Mouse (Mus musculus): ENCODE measurements around the gene Herc1.
"Not testable (repeated sequence)": the region's sequence is repeated elsewhere in the genome, so short reads cannot be mapped to it uniquely, and the experiment has no call there.

The Herc1 gene

DNA sequence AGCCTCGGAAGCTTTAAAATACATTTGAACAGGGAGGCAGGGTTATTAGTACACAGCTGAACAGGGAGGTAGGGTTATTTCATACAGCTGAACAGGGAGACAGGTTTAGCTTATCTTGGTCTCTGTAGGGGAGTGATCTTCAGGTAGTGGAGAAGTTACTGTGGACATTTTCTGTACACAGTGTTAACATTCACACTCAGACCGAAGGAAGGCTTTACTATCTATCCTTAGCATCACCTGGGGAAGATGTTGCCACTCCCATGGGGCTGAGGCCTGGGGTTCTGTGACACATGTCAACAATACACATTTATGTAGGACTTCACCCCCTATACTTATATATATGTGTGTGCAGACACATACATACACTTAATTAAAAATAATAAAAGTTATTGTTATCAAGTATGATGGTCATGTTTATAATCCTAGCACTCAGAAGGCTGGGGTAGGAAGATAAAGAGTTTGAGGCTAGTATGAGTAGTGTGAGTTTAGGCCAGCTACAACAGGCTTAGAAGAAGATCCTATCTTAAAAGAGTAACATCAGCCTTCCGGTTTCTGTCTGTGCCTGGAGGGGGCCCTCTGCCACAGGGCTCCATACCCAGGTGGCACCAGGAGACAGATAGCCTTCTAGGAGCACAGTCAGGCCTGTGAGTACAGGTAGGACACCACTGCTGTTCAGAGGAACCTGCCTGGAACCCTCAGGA is 9.7 kb upstream of the Herc1 start:
- in situ Hi-C loops (cut with MboI; ENCODE audit: low pct_unique_long_range_greater_than_20kb in 1 of 2, low sequenced_read_pairs in 2 of 2, unreplicated experiment in 1 of 2) = no loop called here

DNA sequence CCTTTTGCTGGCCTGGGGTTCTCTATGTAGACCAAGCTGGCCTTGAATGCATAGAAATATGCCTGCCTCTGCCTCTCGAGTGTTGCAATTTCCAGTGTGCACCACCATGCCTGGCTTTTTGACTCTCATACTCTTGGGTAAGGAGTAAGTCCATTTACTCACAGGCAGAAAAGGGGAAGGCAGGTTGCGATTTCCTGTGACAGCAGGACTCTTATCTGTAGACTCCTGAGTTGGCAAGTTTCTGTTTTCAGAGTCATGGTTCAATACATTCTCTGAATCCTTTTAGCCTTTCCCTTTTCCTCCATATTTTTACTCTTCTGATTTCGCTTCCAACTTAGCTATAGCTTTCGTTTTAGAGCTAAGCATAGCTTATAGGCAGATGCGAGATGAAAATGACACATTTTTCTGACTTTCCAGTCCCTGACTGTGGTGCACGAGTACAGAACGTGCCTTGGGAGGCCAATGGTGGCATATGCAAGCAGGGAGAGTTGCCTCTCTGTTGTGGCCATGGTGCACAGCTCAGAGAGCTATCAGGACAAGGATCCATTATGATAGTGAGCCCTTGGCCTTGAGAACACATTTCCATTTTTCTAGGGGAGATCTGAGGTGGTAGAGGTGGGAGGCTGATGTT is 2.7 kb upstream of the Herc1 start:
- in situ Hi-C loops (cut with MboI; ENCODE audit: low pct_unique_long_range_greater_than_20kb in 1 of 2, low sequenced_read_pairs in 2 of 2, unreplicated experiment in 1 of 2) = no loop called here

DNA sequence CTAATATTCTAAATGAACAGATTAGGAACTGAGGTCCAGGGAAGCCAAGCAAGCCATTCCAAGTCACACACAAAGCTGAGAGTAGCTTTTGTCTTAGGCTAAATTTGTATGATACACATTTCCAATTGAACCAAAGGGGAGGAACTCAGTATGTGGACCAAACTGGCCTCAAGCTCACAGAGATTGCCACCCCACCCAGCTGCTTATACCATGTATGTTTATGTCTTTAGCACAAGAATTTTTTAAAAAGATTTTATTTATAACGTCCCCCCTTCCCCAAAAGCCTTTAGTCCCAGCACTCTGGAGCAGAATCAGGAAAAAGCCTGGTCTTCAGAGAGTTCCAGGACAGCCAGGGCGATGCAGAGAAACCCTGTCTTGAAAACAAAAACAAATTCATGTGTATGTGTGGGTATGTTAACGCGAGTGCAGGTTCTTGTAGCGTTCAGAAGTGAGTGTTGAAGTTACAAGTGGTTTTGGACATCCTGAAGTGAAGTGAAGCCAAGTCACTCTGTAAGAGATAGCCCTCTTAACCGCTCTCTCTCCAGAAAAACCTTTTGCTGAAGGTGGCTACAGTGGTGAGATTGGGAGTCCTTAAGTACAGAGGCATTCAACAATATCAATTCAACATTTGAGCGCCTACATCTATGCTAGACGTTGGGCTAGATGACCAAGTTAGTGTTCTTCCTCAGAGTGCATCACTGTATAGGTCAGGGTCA is 948 bp upstream of the Herc1 start:
- in situ Hi-C loops (cut with MboI; ENCODE audit: low pct_unique_long_range_greater_than_20kb in 1 of 2, low sequenced_read_pairs in 2 of 2, unreplicated experiment in 1 of 2) = no loop called here

DNA sequence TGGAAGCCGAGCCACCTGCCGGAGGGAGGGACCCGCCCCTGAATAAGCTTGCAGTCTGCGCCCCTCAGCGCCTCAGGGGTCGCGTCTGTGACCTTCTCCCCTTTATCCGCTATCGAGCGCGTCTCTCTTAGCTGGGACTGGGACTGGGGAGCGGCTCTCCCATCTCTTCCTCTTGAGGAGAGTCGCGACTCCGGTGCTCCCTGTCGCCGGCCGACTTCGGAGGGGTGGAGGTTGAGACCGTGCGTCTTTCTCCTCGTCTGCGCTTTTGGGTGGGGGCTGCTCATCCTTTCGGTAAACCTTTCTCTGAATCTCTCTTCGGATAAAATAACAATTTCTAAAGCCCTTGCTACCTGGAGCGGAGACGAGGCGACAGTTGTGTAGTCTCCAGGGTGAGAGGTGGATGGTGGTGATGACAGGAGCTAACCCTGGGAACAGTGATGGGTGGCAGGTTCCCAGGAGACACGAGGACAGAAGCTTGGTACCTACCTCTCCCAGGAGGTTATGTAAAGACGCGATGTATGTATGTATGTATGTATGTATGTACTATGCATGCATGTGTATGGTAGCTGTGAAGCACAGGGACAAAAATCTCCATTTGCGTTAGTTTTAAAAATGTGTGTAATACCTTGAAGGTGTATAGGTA is 659 bp downstream of the Herc1 start:
- in situ Hi-C loops (cut with MboI; ENCODE audit: low pct_unique_long_range_greater_than_20kb in 1 of 2, low sequenced_read_pairs in 2 of 2, unreplicated experiment in 1 of 2) = no loop called here

DNA sequence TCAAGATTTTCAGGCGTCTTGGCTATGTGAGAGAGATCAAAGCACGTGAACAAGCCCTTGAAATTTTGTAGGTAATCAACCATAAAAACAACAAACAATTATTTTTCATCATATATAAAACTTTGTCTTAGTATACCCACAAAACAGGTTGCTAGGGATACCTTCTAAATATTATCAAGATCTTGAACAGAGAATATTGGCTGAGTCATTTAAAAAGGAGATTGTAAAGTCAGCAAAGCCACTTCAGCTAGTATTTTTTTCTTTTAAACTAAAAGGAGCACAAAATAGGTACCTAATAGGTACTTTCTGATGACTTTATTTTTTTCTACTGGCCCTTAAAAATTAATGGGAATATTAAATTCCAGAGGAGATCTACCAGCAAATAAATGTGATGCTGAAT is 2.5 kb downstream of the Herc1 start:
- in situ Hi-C loops (cut with MboI; ENCODE audit: low pct_unique_long_range_greater_than_20kb in 1 of 2, low sequenced_read_pairs in 2 of 2, unreplicated experiment in 1 of 2) = no loop called here

DNA sequence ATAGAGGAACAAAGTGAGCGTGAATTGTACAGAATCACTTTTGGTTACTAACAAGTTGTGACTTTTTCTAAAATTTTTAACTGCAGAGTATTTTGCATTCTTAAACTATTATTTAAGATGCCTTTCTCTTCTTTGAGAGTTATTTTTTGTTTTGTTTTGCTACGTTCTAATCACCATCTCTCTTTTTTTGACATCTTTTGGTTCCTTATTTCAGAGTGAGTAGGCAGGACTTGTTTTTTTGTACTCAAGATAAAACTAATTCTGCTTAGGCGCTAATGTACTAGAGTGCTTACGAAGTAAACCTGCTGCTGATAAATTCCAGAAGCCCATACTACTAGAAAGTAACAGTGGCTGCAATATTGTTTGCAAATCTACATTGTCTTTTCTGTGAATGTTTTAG is 8.9 kb downstream of the Herc1 start:
- in situ Hi-C loops (cut with MboI; ENCODE audit: low pct_unique_long_range_greater_than_20kb in 1 of 2, low sequenced_read_pairs in 2 of 2, unreplicated experiment in 1 of 2) = no loop called here

DNA sequence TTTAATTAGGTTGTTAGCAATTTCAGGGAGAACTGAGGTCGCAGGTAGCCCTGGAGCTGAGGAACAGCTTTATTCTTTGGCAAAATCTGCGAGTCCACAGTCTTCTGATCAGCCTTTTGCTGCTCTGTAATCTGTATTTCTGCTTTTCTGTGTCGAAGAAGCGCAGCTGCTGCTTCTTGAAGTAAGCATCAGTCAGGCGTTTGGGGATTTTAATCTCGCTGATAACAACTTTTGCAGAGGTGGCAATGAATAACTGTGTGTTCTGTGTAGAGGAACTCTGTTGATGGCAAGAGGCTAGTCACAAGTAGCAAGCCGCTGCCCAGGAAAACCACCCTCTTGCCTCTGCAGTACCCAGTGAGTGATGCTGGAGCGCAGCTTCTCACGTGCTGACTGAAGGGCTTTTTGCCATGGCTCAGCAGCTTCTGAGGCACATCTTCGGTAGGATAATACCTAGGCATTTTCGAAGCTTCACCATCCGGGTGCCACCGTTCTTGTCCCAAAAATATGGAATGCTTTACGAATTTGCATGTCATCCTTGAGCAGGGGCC is 10.0 kb downstream of the Herc1 start:
- in situ Hi-C loops (cut with MboI; ENCODE audit: low pct_unique_long_range_greater_than_20kb in 1 of 2, low sequenced_read_pairs in 2 of 2, unreplicated experiment in 1 of 2) = no loop called here

DNA sequence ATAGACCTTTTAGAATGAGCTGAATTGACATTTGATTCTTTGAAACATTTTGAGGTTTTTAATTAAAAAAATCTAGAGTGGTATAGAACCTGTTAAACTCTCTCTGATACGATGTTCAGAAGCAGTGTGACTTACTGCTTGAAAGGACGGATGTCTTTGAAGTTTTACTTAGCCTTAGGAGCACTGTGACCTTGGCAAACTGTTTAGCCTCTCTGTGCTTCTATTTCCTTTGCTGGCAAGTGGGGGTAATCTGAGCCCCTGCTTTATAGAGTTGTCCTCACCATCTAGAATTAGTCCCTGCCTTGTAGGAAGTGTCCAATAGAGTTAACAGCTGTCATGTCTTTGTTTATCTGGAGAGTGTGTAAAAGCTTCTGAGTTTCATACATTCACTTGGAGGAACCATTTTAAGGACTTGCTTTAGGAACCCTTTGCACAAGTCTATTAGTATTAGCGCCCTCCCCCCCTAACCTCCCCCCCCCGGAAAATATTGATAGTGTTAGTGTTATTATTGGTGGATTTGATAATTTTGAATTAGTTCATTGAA is 18.7 kb downstream of the Herc1 start:
- in situ Hi-C loops (cut with MboI; ENCODE audit: low pct_unique_long_range_greater_than_20kb in 1 of 2, low sequenced_read_pairs in 2 of 2, unreplicated experiment in 1 of 2) = no loop called here

DNA sequence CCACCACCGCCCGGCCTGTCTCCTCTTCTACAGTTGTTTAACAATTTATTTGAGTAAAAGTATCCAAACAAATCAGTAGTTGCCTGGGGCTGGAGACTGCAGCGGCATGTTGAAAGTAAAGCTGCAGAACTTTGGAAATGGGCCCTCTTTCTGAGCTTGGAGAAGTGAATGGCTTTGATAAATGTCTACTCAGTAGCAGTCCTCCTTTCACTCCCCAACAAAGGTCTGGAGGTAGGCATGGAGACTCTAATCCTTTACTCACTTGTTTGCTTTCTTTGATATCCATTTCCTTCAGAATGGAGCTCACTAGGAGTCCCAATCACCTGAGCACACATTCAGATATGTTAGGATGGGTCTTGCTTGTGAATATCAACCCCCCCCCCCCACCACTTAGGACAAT is 20.1 kb downstream of the Herc1 start:
- in situ Hi-C loops (cut with MboI; ENCODE audit: low pct_unique_long_range_greater_than_20kb in 1 of 2, low sequenced_read_pairs in 2 of 2, unreplicated experiment in 1 of 2) = no loop called here

DNA sequence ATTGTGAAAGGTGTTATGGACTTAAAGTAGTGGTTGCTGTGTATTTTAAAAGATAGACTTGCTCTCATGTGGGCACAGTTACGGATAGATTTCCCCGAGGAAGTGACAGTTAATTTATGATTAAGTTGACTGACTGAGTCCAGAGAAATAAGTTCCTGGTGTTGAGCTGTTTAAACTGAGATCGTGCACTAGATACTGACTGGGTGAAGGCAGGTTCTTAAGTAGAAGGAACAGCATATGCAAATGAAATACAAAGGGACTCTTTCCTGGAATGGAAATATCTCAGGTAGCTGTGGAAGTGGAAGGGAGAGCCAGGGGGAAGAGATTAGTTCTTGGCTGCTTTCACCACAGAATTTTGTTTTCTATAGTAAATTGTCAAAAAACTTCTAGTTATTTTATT is 20.6 kb downstream of the Herc1 start:
- in situ Hi-C loops (cut with MboI; ENCODE audit: low pct_unique_long_range_greater_than_20kb in 1 of 2, low sequenced_read_pairs in 2 of 2, unreplicated experiment in 1 of 2) = no loop called here

DNA sequence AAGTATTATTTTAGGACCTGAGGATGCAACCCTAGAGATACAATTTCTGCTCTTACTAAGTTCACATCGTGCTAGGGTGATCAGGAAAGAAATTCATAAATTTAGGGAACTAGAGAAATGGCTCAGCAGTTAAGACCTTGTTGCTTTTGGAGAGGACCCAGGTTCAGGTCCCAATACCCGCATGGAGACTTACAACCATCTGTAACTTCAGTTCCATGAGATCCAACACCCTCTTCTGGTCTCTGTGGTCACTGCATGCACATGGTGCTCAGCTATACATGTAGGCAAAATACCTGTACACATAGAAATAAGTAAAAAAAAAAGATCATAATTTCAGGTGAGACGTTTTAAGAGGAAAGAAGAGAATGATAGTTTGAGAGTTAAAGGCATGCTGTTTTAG is 23.2 kb downstream of the Herc1 start:
- in situ Hi-C loops (cut with MboI; ENCODE audit: low pct_unique_long_range_greater_than_20kb in 1 of 2, low sequenced_read_pairs in 2 of 2, unreplicated experiment in 1 of 2) = no loop called here

DNA sequence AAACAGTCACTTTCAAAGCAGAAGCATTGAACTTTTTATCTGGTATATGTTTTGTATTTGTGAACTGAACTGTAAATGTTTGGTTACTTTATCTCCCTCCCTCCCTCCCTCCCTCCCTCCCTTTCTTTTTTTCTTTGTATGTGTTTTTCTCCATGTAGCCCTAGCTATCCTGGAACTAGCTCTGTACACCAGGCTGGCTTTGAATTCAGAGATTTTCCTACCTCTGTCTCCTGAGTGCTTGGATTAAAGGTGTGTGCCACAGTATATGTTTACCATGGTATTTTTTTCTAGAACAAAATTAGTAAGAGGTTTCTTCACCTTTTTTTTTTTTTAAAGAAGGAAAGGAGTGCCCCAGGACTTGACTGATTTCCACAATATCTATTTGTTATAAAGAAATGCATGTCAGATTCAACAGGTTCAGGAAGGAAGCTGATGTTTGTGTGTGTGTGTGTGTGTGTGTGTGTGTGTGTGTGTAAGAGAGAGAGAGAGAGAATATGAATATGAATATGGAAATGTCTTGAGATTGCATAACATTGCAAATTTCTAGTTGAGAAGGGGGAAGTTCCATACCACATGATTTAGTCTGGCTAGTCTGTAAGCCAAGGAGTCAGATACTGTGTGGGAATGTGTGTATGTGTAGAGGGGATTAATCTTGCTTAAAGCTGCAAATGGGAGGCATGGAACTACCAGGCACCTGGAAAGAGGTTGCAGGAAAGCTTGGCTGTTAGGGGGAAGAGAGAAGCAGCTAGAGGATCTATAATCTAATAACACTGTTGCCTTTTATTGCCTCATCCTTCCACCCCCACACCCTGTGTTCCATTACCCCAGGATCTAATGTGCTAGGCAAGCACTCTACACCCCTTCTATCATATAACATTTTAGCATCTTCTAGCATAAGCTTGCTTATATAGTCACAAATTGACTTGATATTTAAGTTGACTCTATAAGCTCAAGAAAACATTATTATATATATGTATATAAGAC is 24.5 kb downstream of the Herc1 start:
- in situ Hi-C loops (cut with MboI; ENCODE audit: low pct_unique_long_range_greater_than_20kb in 1 of 2, low sequenced_read_pairs in 2 of 2, unreplicated experiment in 1 of 2) = no loop called here

DNA sequence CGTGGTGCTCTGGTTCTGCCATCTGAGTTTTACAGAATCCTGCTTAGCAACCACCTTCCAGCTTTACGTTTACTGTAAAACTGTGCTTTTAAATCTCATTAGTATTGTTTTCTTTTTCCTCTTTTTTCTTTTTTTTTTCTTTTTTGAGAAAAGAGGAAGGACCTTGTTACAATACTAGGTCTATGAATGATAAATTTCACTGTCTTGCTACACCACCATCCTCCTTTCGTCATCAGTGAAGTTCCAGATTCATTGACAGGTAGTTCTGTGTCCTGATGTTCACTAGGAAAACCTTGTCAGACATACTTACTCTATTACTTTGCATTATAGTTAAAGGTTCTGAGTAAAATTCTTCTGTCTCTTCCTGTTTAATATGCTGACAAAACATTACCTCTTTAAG is 33.2 kb downstream of the Herc1 start:
- in situ Hi-C loops (cut with MboI; ENCODE audit: low pct_unique_long_range_greater_than_20kb in 1 of 2, low sequenced_read_pairs in 2 of 2, unreplicated experiment in 1 of 2) = no loop called here

DNA sequence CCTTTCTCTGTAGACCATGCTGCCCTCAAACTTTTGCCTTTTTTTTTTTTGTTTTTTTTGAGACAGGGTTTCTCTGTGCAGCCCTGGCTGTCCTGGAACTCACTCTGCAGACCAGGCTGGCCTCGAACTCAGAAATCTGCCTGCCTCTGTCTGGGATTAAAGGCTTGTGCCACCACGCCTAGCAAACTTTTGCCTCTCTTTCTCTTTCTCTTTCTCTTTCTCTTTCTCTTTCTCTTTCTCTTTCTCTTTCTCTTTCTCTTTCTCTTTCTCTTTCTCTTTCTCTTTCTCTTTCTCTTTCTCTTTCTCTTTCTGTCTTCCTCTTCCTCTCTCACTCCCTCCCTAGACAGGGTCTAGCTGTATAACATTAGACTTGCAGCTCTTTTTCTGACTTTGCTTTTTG is 40.1 kb downstream of the Herc1 start:
- in situ Hi-C loops (cut with MboI; ENCODE audit: low pct_unique_long_range_greater_than_20kb in 1 of 2, low sequenced_read_pairs in 2 of 2, unreplicated experiment in 1 of 2) = not testable (repeated sequence)

DNA sequence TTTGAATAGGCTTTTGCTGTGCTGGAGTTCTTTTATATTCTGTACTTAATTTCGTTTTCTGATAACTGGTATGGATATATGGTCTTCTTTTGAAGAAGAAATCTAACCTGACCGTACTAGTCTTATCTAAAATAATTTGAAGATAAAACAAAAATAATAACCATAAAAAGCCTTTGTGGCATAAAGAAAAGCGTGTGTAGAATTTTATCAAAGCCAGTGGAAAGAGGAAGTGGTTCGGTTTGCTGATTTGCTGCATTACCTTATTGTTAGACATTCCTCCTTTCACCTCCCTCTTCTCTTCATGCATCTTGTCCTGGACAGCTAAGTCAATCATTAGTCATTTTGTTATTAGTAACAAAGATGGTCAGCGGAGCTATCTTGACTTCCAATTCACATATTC is 43.1 kb downstream of the Herc1 start:
- in situ Hi-C loops (cut with MboI; ENCODE audit: low pct_unique_long_range_greater_than_20kb in 1 of 2, low sequenced_read_pairs in 2 of 2, unreplicated experiment in 1 of 2) = no loop called here

DNA sequence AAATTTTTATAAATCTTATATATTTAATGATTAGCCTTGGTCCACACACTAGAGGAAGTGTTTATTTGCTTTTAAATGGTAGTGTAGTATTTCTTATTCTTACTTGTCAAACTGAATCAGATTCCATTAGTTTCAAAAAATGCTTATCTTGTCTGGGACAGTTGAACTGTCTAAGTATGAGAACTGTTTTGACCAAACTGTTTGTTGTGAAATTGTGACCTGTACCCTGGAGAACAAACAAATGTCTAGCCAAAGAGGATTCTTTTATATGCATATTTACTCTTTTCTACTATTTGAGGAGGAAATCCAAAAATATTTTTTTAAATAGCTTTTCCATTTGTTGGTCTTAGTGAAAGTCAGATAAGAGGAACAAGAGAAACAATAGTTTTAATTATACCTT is 73.2 kb downstream of the Herc1 start:
- in situ Hi-C loops (cut with MboI; ENCODE audit: low pct_unique_long_range_greater_than_20kb in 1 of 2, low sequenced_read_pairs in 2 of 2, unreplicated experiment in 1 of 2) = no loop called here

DNA sequence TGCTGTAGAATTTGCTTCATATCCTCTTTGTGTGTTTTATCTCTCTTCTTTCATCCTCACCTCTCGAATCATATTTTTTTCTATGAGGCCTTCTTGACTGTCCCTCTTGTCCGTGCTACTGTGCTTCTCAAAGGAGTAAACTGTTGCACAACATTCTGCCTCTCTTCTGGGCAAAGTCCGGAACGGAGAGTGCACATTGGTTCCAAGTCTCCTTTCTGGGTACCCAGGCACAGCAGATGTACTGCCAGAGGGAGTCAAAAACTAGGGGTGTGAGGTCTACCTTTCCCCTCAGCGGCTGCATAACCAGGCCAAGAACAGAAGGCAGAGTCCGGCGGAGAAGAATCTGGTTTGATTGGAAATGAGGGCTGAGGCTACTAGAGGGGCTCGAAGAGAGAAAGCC is 89.8 kb downstream of the Herc1 start:
- in situ Hi-C loops (cut with MboI; ENCODE audit: low pct_unique_long_range_greater_than_20kb in 1 of 2, low sequenced_read_pairs in 2 of 2, unreplicated experiment in 1 of 2) = no loop called here

DNA sequence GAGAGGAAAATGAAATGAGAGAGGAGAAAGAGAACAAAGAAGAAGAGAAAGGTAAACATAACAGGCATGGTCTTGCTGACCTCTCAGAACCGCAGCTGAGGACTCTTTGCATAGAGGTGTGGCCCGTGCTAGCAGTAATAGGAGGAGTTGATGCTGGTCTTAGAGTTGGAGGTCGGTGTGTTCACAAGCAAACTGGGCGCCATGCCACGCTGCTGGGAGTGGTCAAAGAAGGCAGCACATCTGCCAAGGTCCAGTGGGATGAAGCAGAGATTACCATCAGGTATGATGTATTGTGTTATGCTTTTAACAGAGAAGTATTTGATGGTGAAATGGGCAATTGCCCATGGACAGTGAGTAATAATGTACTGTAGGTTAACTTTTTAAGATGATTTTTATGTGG is 98.0 kb downstream of the Herc1 start:
- in situ Hi-C loops (cut with MboI; ENCODE audit: low pct_unique_long_range_greater_than_20kb in 1 of 2, low sequenced_read_pairs in 2 of 2, unreplicated experiment in 1 of 2) = no loop called here
